Mouse (Mus musculus) telencephalon, adult 2 months (tissue): ENCODE measurements at regions not wholly inside any gene's neighbourhood (a gene's known extent, or its start where the extent isn't known, plus 50 kb on each side); places are given as distances from the start of the nearest gene placed in this dataset.

ENCODE experiments used
- DNase-seq: peaks from one replicate; pipeline ENCODE4 v3.0.0-alpha.2; 2011; ENCODE audit warnings: low read depth, low spot score

DNA sequence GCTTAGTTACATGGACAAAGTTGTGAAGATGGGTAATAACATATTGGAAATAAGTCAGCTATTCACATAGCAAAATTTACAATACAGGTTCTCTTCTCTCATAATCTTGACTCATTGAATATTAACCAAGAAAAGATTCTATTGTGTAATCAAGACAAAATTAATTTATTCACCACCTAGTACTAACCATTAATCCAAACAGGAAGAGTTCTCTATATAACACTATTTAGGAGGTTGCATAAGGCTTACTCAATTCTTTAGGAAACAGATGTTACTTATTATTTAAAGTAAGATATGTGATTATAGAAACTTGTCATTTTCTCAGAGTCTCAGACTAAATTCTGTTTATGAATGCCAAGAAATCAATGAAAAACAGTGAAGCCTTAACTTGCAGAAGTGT lies 600.4 kb upstream of the Tusc1 start:
- no peak for DNase-seq

DNA sequence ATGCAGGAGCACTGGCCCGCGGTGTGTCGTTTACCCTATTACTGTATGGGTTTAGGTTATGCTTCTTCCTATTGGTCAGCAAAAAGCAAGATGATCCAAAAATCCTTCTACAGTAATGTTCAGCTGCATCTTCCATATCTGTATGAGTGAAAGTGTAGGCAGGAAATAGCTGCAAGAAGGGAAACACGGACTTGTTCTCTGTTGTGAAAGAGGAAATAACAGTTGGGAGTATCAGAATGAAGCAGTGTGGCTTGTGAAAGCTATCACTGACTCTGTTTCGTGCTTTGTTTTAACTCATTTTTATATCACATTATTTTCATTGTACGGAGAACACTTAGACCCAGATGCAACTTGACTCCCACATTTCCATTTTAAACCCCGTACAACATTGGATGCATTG lies 591.8 kb upstream of the Tusc1 start:
- DNase-seq: no peak

DNA sequence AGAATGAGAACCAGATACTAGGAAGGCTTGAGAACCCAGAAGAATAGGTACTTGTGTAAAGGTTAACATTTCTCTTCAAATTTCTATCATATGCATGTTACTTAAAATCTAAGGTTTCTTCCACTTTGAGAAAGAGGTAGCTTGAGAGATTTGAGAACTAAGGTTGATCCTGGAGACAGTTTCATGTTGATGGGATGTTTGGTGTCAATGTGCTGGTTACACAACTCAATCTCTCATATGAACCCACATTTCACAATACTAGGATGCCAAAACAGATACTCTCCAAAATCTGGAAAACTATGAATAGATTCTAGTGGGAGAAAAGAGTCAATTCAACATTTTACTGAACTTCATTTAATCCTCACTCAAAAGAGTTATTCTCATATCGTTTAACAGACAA lies 589.1 kb upstream of the Tusc1 start:
- no peak for DNase-seq

DNA sequence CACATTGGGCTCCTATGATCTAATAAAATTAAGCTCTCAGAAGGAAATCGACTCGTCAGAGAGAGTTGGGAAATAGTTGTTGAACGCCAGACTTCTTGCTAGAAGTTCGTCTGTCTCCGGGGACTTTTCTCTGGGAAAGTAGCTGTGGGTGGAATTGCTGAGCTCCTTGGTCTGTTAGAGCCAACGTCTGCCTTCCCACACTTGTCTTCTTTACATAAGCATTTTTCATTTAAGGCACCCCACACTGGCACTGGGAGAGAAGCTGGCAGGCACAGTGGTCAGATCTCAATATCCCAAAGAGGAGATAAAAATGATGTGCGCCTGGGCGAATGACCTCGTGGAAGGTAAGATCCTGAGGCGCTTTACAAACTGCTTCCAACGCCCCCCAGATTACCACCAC lies 551.3 kb upstream of the Tusc1 start:
- DNase-seq: peak; percentile 83

DNA sequence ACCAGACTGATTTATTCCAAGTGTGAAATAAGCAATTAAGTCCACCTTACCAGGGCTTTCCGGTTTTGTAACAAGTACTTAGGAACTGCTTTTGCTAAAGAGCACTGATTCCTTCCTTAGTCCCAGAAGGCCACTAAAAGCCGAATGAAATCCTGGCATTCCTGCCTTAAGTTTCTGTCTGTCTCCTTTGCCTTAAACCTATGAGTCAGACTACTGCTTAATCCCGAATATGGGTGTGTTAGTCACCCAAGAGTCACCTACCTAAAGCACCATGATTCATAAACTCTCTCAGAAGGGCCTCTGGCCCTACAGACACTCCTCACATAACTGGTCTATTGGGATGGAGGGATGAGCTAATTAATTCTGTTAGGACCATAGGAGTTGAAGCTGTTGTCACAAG lies 546.0 kb upstream of the Tusc1 start:
- no peak for DNase-seq

DNA sequence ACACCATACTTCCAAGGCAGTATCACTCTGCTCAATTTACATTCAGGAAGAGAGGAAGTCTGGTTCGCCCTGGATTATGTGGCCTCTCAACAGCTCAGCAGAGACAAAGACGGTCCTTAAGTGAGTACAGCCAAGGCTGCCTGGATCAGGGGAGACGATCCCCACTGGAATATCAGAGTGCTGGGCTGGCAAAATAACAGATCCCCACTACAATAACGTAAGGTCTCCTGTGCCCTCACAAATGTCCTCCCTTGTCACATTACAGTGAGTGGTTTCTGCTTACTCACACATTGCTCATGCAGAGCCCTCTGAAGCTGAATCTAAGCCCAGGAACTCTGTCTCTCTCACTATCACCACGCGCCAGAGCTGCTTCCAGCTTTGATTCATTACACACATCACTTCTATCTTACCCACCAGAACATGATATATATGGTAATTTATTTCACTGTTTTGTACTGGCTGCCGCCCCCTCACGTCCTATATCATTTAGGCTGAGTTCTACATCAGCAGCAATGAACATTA lies 544.1 kb upstream of the Tusc1 start:
- peak; percentile 50 for DNase-seq

DNA sequence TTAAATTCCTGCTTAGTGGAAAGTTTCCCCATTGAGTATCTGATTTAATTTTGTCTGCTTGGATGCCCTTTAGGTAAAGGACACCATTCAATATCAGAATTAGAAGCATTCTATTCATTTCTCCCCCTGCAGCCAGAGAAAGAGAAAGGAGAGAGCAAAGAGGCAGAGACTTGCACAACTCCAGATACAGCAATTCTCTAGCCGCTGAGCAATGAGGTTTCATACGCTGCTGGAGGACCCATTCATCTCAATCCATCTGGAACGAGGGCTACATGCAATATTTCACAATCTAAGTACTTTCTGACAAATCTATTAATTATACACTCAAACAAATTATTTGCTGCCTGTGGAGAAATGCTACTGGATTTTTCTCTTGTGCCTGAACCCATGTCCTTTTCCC lies 538.0 kb upstream of the Tusc1 start:
- DNase-seq: no peak

DNA sequence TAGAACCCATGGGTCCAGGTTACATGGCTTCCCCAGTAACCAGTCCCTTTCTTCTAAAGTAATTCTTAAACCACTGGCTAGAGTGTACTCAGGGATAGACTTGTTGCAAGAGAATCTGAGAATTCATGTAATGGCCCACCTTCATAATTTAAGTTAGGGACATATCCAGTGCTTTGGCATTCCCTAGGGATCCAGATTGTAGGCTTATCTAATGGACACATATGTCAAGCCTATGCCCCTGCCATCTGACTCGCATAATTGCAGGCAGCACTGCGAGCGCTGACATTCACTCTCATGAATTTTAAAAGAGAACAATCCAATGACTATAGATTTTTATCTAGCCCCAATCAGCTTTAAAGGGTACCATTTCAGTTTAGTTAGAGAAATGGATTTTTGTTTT lies 518.1 kb upstream of the Tusc1 start:
- no peak for DNase-seq

DNA sequence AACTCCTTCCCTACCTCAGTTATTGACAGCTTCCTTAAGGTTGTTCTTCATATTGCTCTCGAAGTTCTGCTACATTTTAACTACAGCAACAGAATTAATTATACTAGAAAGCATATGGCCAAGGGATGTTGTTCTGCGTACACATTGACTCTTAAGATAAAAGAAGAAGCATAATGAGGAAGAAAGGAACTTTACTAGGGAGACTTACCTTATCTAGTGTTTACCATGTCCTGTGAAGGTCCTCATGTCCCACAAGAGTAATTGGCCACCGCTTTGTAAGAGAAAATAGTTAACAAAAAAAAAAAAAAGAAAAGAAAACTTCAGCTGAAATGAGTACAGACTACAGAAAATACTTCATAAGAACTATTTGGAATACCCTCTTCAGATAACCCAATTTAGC lies 513.9 kb upstream of the Tusc1 start:
- DNase-seq: no peak

DNA sequence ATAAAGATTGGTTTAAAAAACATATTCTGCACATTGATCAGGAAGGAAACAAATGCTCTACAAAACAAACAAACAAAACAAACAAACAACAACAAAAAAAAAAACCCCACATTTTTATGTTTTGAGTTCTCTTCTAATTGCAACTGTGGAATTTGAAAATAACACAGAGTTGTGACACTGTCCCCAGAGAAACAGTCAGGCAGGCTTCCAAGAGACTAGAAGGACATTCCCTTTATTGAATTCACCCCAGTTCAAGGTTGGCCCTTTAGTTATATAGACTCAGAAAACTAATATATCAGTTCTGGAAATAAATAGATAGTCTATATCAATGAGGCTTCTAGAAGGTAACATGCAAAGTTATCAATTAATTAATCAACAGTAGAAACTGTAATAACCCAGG lies 495.4 kb upstream of the Tusc1 start:
- DNase-seq: no peak

DNA sequence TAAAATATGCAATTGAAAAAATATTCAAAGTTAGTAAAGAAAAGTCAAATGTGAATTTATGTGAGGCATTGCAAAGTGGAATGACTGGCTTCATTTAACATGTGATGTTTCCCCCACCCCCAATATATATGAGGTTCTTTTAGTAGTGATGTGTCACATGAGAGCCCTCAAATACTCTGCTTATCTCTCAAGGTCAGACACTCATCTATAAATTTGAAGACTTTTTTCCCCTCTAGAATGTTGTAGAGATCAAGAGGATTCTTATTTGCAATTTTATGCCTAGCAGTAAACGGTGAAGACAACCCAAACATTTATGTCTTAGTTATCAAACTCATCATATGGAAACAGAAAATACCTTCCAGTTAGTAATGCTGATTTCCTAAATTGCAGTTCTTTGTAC lies 457.8 kb upstream of the Tusc1 start:
- DNase-seq: no peak

DNA sequence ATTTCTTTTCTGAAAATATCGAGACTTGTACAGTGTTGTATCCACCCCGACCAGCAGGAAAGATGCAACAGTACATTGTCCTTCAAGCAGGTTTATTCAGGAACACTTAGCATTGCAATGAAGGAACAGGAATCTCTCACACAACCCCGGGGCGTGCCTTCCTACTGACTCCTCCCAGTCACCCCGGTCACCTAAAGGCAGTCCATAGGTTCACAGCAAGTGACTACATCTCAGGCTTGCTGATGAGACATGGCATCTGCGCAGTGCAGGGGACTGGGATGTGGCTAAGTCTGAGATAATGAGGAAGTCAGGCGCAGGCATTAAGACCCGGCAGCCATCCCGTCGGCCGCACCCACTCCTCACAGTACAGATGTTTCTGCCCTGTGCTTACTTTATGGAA lies 454.8 kb upstream of the Tusc1 start:
- DNase-seq: no peak

DNA sequence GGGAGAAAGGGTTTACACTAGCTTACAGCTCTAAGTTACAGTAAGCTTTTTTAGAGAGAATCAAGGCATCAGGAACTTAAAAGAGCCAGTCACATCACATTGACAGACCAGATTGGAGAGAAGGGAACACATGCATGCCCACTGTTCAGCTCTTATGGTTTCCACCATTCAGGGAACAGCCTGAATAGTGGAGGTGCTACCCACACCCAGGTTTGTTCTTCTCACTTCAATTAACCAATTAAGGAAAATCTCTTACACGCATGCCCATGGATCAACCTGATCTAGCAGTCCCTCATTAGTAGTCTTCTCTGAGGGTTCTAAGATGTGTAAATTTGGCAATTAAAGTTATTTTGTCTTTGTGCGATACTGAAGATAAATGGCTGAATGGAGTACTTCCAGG lies 419.2 kb upstream of the Tusc1 start:
- DNase-seq: no peak

DNA sequence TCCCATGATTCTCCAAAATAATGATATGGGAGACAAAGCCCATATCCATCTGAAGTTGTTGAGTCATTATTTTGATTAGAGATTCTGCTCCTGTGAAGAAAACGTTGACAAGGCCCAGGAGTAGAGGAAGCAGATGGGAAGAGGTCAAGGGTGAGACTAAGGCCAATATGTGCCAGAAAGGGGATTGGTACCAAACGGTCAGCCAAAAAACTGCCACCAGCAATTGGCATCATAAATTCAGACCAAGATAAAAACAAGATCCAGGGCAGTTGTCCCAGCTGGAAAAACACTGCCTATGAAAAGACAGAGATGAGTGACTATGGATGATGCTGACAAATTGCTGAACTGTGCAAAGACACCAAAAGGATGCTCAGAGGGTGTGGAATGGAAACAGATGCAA lies 411.0 kb upstream of the Tusc1 start:
- no peak for DNase-seq

DNA sequence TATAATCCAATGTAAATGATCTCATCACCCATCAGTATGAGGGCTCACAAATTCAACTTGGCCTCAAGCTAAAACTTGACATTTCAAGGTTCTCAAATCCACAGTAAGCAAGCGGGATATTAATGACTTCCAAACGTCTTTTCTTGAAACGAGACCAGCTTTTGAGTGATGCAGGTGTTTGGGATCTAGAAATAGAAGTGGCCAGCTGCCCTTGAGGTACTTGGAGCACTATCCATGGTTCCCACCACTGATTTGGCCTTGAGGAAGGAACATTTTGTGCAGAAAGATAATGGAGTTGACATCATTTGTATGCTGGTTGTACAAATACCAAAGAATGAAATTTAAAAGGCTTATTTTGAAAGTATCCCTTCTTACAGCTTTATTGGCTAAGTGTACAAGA lies 378.4 kb upstream of the Tusc1 start:
- DNase-seq: peak; percentile 4

DNA sequence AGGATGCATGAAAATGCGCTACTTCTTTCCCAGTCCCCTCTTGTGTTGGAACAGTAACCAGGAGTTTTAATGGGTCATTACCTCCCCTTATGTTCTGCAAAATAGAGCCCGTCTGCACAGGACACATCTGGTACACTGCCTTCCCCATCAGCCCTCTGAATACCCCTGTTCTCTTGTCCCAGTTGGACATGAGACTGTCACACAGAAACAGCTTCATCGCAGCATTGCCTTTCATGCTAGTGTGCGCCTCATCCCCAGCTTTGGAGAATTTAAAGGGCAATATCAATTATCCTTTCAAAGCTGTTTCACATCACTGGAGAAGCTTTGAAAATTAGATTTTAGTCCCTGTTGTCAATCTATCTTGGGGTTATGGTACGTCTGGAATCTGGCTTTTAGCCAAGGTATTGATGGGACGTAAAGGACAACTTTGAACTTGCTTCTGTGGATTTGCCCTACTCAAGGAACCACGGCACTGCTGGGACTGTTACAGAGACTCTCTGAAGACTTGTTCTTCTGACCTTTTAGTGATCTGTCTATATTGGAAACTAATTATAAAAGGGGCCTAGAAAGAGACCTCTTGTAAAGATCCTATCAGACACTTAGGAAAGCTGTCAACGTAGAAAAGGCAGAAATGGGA lies 341.2 kb upstream of the Tusc1 start:
- DNase-seq: no peak

DNA sequence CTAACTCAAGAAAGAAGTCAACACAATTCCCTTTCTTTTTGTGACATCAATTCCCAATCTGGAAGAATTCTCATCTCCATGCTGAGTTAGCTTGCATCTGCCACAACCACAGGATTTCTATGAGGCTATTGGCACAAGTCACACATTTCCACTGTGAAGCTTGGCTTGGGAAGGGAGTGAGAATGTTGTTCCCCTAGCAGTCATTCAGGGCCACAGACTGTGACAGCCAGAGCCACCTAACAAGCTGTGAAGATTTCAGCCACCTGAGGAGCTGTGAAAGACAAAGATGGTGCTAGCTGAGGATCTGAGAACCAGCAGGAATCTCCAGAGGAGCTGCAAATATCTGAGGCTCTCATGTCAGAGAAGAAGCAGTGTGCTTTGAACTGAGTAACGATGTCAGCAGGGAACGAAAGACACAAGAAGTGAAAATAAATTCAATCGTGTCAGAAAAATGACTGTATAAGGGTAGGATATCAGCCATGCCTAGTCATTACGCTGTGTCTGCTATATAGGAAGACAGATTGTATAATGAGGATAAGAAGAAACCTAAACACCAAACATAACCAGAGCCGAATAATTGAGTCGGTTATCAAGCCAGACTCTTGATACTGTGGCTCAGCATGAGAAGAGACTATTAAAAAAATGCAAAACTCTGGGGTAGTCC lies 340.6 kb upstream of the Tusc1 start:
- no peak for DNase-seq

DNA sequence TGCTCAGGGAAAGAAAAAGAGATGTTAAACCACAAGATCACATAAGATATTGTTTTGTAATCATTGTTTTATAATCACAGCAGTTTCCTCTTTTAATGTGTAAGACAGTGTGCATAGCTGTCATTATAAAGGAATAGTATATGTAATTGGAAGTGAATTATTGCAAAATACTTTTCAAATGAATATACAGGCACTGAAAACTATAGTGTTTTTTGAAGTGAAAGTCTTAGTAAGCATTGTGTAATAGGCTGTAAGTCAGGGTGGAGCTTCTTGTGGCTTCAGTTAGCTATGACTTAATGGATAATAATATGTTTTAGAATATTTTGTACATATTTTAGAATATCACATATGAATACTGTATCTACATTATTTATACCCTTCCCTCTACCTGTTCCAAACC lies 333.7 kb upstream of the Tusc1 start:
- DNase-seq: no peak

DNA sequence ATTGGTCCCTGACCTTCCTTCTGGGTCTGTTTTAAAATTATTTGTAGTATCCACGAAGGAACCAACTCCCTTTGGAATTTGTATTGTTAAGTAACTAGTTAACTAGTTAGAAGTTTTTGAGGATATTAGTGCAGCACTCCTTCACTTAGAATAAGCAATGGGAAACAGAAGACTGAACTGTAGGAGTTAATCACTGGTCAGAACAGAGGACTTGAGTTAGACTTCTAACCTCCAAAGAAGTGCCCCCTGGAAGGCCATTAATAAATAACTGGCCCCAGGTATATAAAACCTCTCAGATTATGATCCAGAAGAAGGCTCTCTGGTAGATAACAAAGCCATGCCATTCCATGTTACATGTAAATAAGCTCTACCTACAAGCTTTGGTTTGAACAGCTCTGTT lies 329.0 kb upstream of the Tusc1 start:
- DNase-seq: no peak

DNA sequence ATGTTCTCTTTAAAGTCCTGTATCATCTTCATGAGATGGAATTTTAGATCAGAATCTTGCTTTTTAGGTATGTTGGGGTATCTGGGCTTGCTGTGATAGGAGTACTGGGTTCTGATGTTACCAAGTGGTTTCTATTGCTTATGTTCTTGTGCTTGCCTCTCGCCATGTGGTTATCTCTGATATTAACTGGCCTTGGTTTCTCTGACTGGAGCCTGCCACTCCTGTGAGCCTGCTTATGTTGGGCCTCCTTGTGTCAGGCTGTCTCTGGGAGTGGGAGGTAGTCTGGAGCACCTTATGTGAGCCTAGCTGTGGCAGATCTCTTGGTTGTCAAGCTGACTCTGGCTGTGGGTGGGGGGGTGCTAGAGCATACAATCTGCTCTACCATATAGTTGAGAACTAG lies 302.9 kb upstream of the Tusc1 start:
- DNase-seq: no peak

DNA sequence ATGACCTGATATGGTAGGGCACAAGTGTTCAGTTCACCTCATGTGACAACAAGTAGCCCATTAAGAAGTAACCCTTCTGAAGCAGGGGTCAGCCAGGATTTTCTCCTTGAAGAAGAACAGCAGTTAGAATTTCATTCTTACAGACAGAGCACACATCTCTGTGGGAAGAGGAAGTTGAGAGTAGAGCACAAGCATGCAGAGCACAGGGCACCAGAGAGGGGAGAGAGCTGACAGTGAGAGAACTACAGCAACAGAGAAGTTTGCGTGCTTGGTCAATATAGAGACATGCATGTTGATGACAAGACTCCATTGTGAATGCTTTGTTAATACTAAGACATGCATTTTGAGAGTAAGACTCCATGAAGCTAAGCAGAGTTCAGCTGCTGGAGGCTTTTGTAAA lies 263.2 kb upstream of the Tusc1 start:
- no peak for DNase-seq

DNA sequence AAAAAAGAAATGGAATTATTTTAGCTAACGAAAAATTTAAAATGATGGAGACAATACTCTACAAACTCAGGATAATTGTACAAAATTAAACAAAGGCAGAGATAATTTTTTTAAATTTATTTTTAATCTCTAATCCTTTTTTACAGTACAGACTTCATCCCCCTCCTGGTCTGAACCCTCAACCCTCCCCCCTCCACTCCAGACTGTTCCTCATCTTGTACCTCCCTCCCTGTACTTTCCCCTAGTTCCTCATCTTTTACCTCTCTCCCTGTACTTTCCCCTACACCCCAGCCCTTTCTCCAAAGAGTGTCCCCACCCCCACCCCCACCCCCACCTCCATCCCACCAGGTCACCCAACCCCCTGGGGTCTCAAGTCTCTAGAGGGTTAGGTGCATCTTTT lies 249.0 kb upstream of the Tusc1 start:
- no peak for DNase-seq

DNA sequence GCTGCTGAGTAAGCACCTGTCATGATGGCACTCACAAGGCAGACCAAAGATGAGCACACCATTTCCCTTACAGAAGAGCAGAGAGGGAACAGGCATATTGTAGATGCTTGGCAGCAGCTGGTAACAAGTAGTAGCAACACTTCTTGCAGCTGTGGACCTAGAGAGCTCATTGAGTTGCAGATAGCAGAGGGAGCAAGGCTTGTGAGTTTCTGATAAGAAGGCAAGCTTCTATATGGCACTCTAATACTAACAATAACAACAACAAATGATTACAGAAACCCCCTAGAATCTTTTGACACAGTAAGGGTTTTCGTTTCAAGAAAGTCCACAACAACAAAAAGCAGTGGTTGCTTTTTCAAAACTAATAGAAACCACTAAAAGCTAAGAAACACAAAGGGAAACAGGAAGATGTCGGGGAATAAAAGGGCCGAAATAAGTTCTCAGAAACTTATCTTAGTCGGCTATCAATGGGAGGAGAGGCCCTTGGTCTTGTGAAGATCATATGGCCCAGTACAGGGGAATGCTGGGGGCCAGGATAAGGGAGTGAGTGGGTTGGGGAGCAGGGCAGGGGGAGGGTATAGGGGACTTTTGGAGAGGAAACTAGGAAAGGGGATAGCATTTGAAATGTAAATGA lies 248.5 kb upstream of the Tusc1 start:
- no peak for DNase-seq
